Mouse (Mus musculus) liver, postnatal 0 days (tissue): ENCODE measurements around the gene Gm43552. TPM values are rescaled to one million over a fixed set of nuclear protein-coding genes. Genes with fewer than 3 reads are reported as not detected.

ENCODE experiments used
- ATAC-seq: fragments of 200-750 bp; cut with Nextera tagmentation; 2 replicates; pipeline ENCODE4 v1.8.0; 2017; ENCODE audit warnings: mild to moderate bottlenecking, moderate library complexity
- DNase-seq: peaks from one replicate; pipeline ENCODE4 v3.0.0-alpha.2; 2016
- H3K27ac ChIP-seq: fragments of 300-500 bp; sonication (generic); 2 replicates; pipeline ENCODE4 v1.5.1; 2014; ENCODE audit warnings: antibody characterized with exemption, moderate library complexity, mild to moderate bottlenecking, low read depth
- H3K27me3 ChIP-seq: fragments of 300-500 bp; sonication (generic); 2 replicates; pipeline ENCODE4 v1.6.1; 2014; ENCODE audit warnings: low read length, control low read depth, mixed read lengths; ENCODE audit not compliant: insufficient read depth
- H3K36me3 ChIP-seq: fragments of 300-500 bp; sonication (generic); replicated peaks from 2 replicates; pipeline ENCODE4 v1.6.1; 2014; ENCODE audit warnings: mild to moderate bottlenecking, control low read depth, low read length, moderate library complexity, mixed read lengths; ENCODE audit not compliant: insufficient read depth
- H3K4me1 ChIP-seq: fragments of 300-500 bp; sonication (generic); 2 replicates; pipeline ENCODE4 v1.6.1; 2014; ENCODE audit warnings: antibody characterized with exemption, mild to moderate bottlenecking, control low read depth; ENCODE audit not compliant: insufficient read depth
- H3K4me2 ChIP-seq: fragments of 300-500 bp; sonication (generic); 2 replicates; pipeline ENCODE4 v1.6.1; 2014; ENCODE audit warnings: low read depth, mild to moderate bottlenecking, low read length, moderate library complexity, mixed read lengths
- H3K4me3 ChIP-seq: fragments of 300-500 bp; sonication (generic); 2 replicates; pipeline ENCODE4 v1.5.1; 2014; ENCODE audit warnings: low read depth, low read length
- H3K9ac ChIP-seq: fragments of 300-500 bp; sonication (generic); replicated peaks from 2 replicates; pipeline ENCODE4 v1.6.1; 2014; ENCODE audit warnings: mild to moderate bottlenecking, moderate library complexity
- H3K9me3 ChIP-seq: fragments of 300-500 bp; sonication (generic); 2 replicates; pipeline ENCODE4 v1.6.1; 2016; ENCODE audit warnings: mild to moderate bottlenecking, control low read depth, low read length, mixed read lengths
- CTCF ChIP-seq: sonication (generic); IDR thresholded peaks from 2 replicates; pipeline ENCODE4 v1.5.1; 2016; ENCODE audit warnings: antibody characterized with exemption, low read depth
- EP300 ChIP-seq: IDR thresholded peaks from 2 replicates; pipeline ENCODE4 v1.6.1; 2016; ENCODE audit warnings: antibody characterized with exemption, low read depth, mild to moderate bottlenecking
- whole genome bisulfite sequencing: fragments of 180-500 bp; shearing (Covaris S2); extraction: QIAGEN DNeasy Blood & Tissue Kit; methylation state at CpG from one replicate; pipeline ENCODE4 v1.1.7; 2014; ENCODE audit not compliant: insufficient replicate concordance; 5-methylcytosine and 5-hydroxymethylcytosine counted together
- polyA plus RNA-seq: library from polyadenylated mRNA; unstranded; fragments of >200 nt; fragmentation: Nextera tagmentation; extraction: Ambion mirVana; gene quantifications from 2 replicates; pipeline ENCODE4 v1.2.1, GENCODE M21; 2015

Gene Gm43552
- polyA plus RNA-seq, 1 experiment from 2014 or later, result not detected

GRCm38 (mm10) chr5:65501407-65501806 is 8.8 kb upstream of the Gm43552 start:
- Histone ChIP-seq H3K36me3 (no peaks in the 10 kb centered on the region), H3K27ac (no peak overlapping the region), H3K4me1 (no peaks in the 10 kb centered on the region), H3K9ac (no peak overlapping the region), H3K27me3 (no peaks in the 10 kb centered on the region), H3K9me3 (no peaks in the 10 kb centered on the region), H3K4me2 (no peak overlapping the region), H3K4me3 (no peak overlapping the region)
- 86% methylated on average over 9 of the region's 9 CpGs for WGBS
- TF ChIP-seq EP300, result no peak
- TF ChIP-seq CTCF, result no peak
- ATAC-seq, result no peak
- no peak for DNase-seq

- H3K9me3 ChIP-seq, result no peaks in the 10 kb centered on the region
- no peak for TF ChIP-seq EP300
- no peak for TF ChIP-seq CTCF
- no peak for DNase-seq
- H3K4me3 ChIP-seq, result no peak overlapping the region
- H3K4me2 ChIP-seq, result no peak overlapping the region
- no peaks in the 10 kb centered on the region for H3K36me3 ChIP-seq
- no peak overlapping the region for H3K9ac ChIP-seq
- H3K4me1 ChIP-seq, result no peaks in the 10 kb centered on the region
- ATAC-seq, result no peak
- WGBS, result 75% methylated on average over 7 of the region's 7 CpGs
- no peaks in the 10 kb centered on the region for H3K27me3 ChIP-seq
- H3K27ac ChIP-seq, result no peak overlapping the region
Observed at GRCm38 (mm10) chr5:65500231-65500630, 7.6 kb upstream of the Gm43552 start.

- DNase-seq (peak; percentile 81), ATAC-seq (peak; percentile 79)
- H3K36me3 ChIP-seq, result peaks cover 9% of the 10 kb centered on the region; the same call in 1 of the 2 replicates
- H3K4me2 ChIP-seq, result peak overlapping the region; percentile 97
- H3K27ac ChIP-seq, result peak overlapping the region; percentile 98
- H3K4me3 ChIP-seq, result peak overlapping the region; percentile 76
- H3K27me3 ChIP-seq, result no peaks in the 10 kb centered on the region
- no peaks in the 10 kb centered on the region for H3K9me3 ChIP-seq
- peak overlapping the region; percentile 81 for H3K9ac ChIP-seq
- H3K4me1 ChIP-seq, result peaks cover 34% of the 10 kb centered on the region
- peak; percentile 62 for TF ChIP-seq CTCF
- TF ChIP-seq EP300, result no peak
- under 1% methylated on average over 47 of the region's 57 CpGs for WGBS
Observed at GRCm38 (mm10) chr5:65491767-65492715, 592 bp downstream of the Gm43552 start.

GRCm38 (mm10) chr5:65489830-65490229 is 2.8 kb downstream of the Gm43552 start:
- Histone ChIP-seq H3K27me3 (no peaks in the 10 kb centered on the region), H3K4me1 (peaks cover 35% of the 10 kb centered on the region), H3K27ac (no peak overlapping the region; the same call in 1 of the 2 replicates), H3K4me2 (peak overlapping the region; percentile 97), H3K36me3 (peaks cover 9% of the 10 kb centered on the region; the same call in 1 of the 2 replicates), H3K9me3 (no peaks in the 10 kb centered on the region), H3K4me3 (no peak overlapping the region), H3K9ac (no peak overlapping the region)
- no peak for ATAC-seq
- TF ChIP-seq CTCF, result no peak
- TF ChIP-seq EP300, result no peak
- no peak for DNase-seq
- 44% methylated on average over 4 of the region's 4 CpGs for WGBS

- Histone ChIP-seq H3K9me3 (no peaks in the 10 kb centered on the region), H3K4me3 (no peak overlapping the region), H3K9ac (no peak overlapping the region; the same call in 1 of the 2 replicates), H3K27ac (no peak overlapping the region), H3K4me2 (peak overlapping the region; percentile 27), H3K4me1 (peaks cover 40% of the 10 kb centered on the region), H3K36me3 (peaks cover 11% of the 10 kb centered on the region; the same call in 1 of the 2 replicates), H3K27me3 (no peaks in the 10 kb centered on the region)
- TF ChIP-seq CTCF (no peak), EP300 (no peak)
- 62% methylated on average over 7 of the region's 7 CpGs for WGBS
- ATAC-seq (no peak), DNase-seq (no peak)
Observed at GRCm38 (mm10) chr5:65488725-65489124, 3.9 kb downstream of the Gm43552 start.

GRCm38 (mm10) chr5:65487381-65487780 is 5.3 kb downstream of the Gm43552 start:
- peak overlapping the region; percentile 16 for H3K9ac ChIP-seq
- H3K4me2 ChIP-seq, result no peak overlapping the region
- no peak for TF ChIP-seq EP300
- TF ChIP-seq CTCF, result no peak
- H3K4me3 ChIP-seq, result no peak overlapping the region
- H3K9me3 ChIP-seq, result no peaks in the 10 kb centered on the region
- 63% methylated on average over 10 of the region's 10 CpGs for WGBS
- no peak for DNase-seq
- H3K36me3 ChIP-seq, result peaks cover 11% of the 10 kb centered on the region; the same call in 1 of the 2 replicates
- peaks cover 44% of the 10 kb centered on the region for H3K4me1 ChIP-seq
- no peak for ATAC-seq
- H3K27me3 ChIP-seq, result no peaks in the 10 kb centered on the region
- peak overlapping the region; percentile 63 for H3K27ac ChIP-seq
